Mouse (Mus musculus): ENCODE results near the gene Serpina1a. TPM values are rescaled to one million over a fixed set of nuclear protein-coding genes. Genes with fewer than 3 reads are reported as not detected.
"Not testable (repeated sequence)": the region's sequence is repeated elsewhere in the genome, so short reads cannot be mapped to it uniquely, and the experiment has no call there.

The Serpina1a gene
- polyA plus RNA-seq, 1 experiment from 2014 or later = 0.13 TPM

DNA sequence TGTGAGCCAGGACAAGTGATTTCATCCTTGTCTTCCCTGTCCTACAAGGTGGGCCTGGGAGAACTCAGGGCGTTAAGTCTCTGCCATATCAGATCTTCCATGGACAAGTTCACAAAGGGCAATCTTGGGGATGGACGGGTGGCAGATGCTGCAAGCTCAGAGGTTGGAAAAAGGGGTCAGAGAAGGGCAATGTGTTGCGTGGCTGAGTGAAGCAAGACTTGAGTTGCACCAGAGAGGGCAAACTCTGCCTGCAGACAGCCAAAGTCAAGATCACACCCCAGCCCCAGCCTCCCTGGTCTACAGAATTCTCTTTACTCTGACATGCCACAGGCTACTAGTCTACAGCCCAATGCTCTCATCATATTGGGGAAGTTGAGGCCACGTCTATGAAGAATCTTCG, 39.5 kb downstream of the Serpina1a start:
- H3K27ac ChIP-seq (replicated peaks); H3K9ac ChIP-seq (replicated peaks); H3K36me3 ChIP-seq; ATAC-seq (ENCODE audit: low FRiP score); H3K9me3 ChIP-seq (replicated peaks); H3K27me3 ChIP-seq (replicated peaks); H3K4me2 ChIP-seq; H3K4me1 ChIP-seq; H3K4me3 ChIP-seq (replicated peaks): not testable (repeated sequence)
- WGBS = 87% methylated on average over 5 of the region's 5 CpGs

Other genes with a start within 250 kb of the Serpina1a start
- gene Serpina10, start 232.1 kb downstream of the Serpina1a start, polyA plus RNA-seq (2015; fragmentation: Nextera tagmentation; extraction: Ambion mirVana) = 0.04 and 0.24 TPM in 2 replicates
- gene Serpina6, start 206.3 kb downstream of the Serpina1a start, polyA plus RNA-seq (2015; fragmentation: Nextera tagmentation; extraction: Ambion mirVana) = 0.42 and 3.6 TPM in 2 replicates
- 0.09 TPM in 1 of 2 replicates, not detected in the other for gene Serpina16, start 187.4 kb downstream of the Serpina1a start, polyA plus RNA-seq (2015; fragmentation: Nextera tagmentation; extraction: Ambion mirVana)
- not detected in 2 replicates for gene Serpina1f, start 168.0 kb downstream of the Serpina1a start, polyA plus RNA-seq (2015; fragmentation: Nextera tagmentation; extraction: Ambion mirVana)
- gene Serpina1d, start 90.0 kb downstream of the Serpina1a start, polyA plus RNA-seq (2015; fragmentation: Nextera tagmentation; extraction: Ambion mirVana) = 0.15 and 0.68 TPM in 2 replicates
- gene Serpina1b, start 33.2 kb downstream of the Serpina1a start, polyA plus RNA-seq (2015; fragmentation: Nextera tagmentation; extraction: Ambion mirVana) = 0.45 and 7.4 TPM in 2 replicates
- gene Serpina1c, start 41.3 kb upstream of the Serpina1a start, polyA plus RNA-seq (2015; fragmentation: Nextera tagmentation; extraction: Ambion mirVana) = 0.13 and 2.2 TPM in 2 replicates
- gene Serpina1e, start 95.4 kb upstream of the Serpina1a start, polyA plus RNA-seq (2015; fragmentation: Nextera tagmentation; extraction: Ambion mirVana) = 0.24 and 0.32 TPM in 2 replicates
- not detected in 2 replicates for gene Serpina11, start 126.4 kb upstream of the Serpina1a start, polyA plus RNA-seq (2015; fragmentation: Nextera tagmentation; extraction: Ambion mirVana)
- gene Serpina9, start 150.2 kb upstream of the Serpina1a start, polyA plus RNA-seq (2015; fragmentation: Nextera tagmentation; extraction: Ambion mirVana) = 0.73 TPM in 1 of 2 replicates, not detected in the other
- gene Serpina12, start 180.9 kb upstream of the Serpina1a start, polyA plus RNA-seq (2015; fragmentation: Nextera tagmentation; extraction: Ambion mirVana) = not detected in 2 replicates
- not detected in 2 replicates for gene Serpina5, start 237.6 kb upstream of the Serpina1a start, polyA plus RNA-seq (2015; fragmentation: Nextera tagmentation; extraction: Ambion mirVana)
- not detected in 2 replicates for gene Serpina3a, start 249.2 kb upstream of the Serpina1a start, polyA plus RNA-seq (2015; fragmentation: Nextera tagmentation; extraction: Ambion mirVana)